In genomic region chr1:165075301-165076082, GRCm38 (mm10) we compare ENCODE assay signal across 9 mouse cellular contexts.
A peak's percentile ranks its signal among the peaks of the same experiment; 100 is the strongest.
DNase-seq lines count a peak whose midpoint lies in the region; ATAC-seq lines count a peak whose summit lies in the region.
"Had no signal": no experiment of that assay in that cellular context is flagged by ENCODE, and none has a peak within 500 bp of the region (broad histone marks: within the 10 kb centered on the region; RNA-seq: fewer than 3 reads in every experiment).

No protein-coding gene starts in this region.

- no peak overlapping the region for H3K27ac ChIP-seq in embryonic facial prominence, embryonic 11.5 days (replicated peaks; ENCODE audit: low read depth, low read length)
- H3K27ac ChIP-seq in midbrain, embryonic 15.5 days = peak overlapping the region; percentile 89
- H3K27ac ChIP-seq: macrophage had no signal

- H3K9me3 ChIP-seq in embryonic facial prominence, embryonic 11.5 days (replicated peaks; ENCODE audit: control insufficient read depth, low read length) = no peaks in the 10 kb centered on the region
- H3K9me3 ChIP-seq in midbrain, embryonic 15.5 days = no peaks in the 10 kb centered on the region

- no peak overlapping the region for H3K4me2 ChIP-seq in embryonic facial prominence, embryonic 11.5 days (ENCODE audit: low read depth, low read length)
- peak overlapping the region; percentile 22; the same call in 1 of the 2 replicates for H3K4me2 ChIP-seq in midbrain, embryonic 15.5 days

- no peak overlapping the region for H3K4me3 ChIP-seq in embryonic facial prominence, embryonic 11.5 days (ENCODE audit: low read depth, low read length)
- no peak overlapping the region for H3K4me3 ChIP-seq in midbrain, embryonic 15.5 days

- H3K36me3 ChIP-seq in embryonic facial prominence, embryonic 11.5 days (replicated peaks; ENCODE audit: control insufficient read depth, insufficient read depth, low read depth, low read length) = no peaks in the 10 kb centered on the region
- no peaks in the 10 kb centered on the region for H3K36me3 ChIP-seq in midbrain, embryonic 15.5 days (replicated peaks)

- H3K9ac ChIP-seq in embryonic facial prominence, embryonic 11.5 days (replicated peaks; ENCODE audit: low read length) = no peak overlapping the region
- no peak overlapping the region for H3K9ac ChIP-seq in midbrain, embryonic 15.5 days

- H3K4me1 ChIP-seq in embryonic facial prominence, embryonic 11.5 days (ENCODE audit: control insufficient read depth, insufficient read depth, low read length) = no peaks in the 10 kb centered on the region; the same call in 1 of the 2 replicates
- peaks cover 31% of the 10 kb centered on the region for H3K4me1 ChIP-seq in midbrain, embryonic 15.5 days

- ATAC-seq in embryonic facial prominence, embryonic 11.5 days (replicated peaks; ENCODE audit: insufficient number of reproducible peaks, low FRiP score, low TSS enrichment, low read depth) = peak; percentile 78
- ATAC-seq in midbrain, embryonic 15.5 days (replicated peaks) = peak; percentile 92

- H3K27me3 ChIP-seq in embryonic facial prominence, embryonic 11.5 days (ENCODE audit: control insufficient read depth, insufficient read depth, low read length) = no peaks in the 10 kb centered on the region
- no peaks in the 10 kb centered on the region for H3K27me3 ChIP-seq in midbrain, embryonic 15.5 days (replicated peaks)

- 51% methylated on average over 5 of the region's 5 CpGs for WGBS in embryonic facial prominence, embryonic 11.5 days
- 28% methylated on average over 5 of the region's 5 CpGs for WGBS in midbrain, embryonic 15.5 days

- peak; percentile 16 for DNase-seq in lung, postnatal 36 days
- no peak for DNase-seq in lung, postnatal 4 days
- DNase-seq in embryonic facial prominence, embryonic 11.5 days (ENCODE audit: low spot score) = peak; percentile 69
- DNase-seq in heart, adult 18-20 months = peak; percentile 67 to 75
- peak; percentile 91 for DNase-seq in layer of hippocampus, adult 11-12 months (ENCODE audit: low spot score)
- DNase-seq in spleen, postnatal 10 days (ENCODE audit: low spot score in 2 of 2) = no peak
- DNase-seq in spleen, postnatal 4 days (ENCODE audit: low spot score in 2 of 2) = no peak

Comparison
In these comparisons a context has a peak if more than half of its experiments do, and no peak if none do; other contexts are left out.
1. DNase-seq: peak in lung, postnatal 36 days (single experiment), embryonic facial prominence, embryonic 11.5 days (single experiment), heart, adult 18-20 months (2 of 2) and layer of hippocampus, adult 11-12 months (single experiment); none in lung, postnatal 4 days (0 of 2), spleen, postnatal 10 days (0 of 2) and spleen, postnatal 4 days (0 of 2).